Mouse (Mus musculus) ES-Bruce4 (cell line): ENCODE data around the gene Kif21b.

Source experiments
- CTCF ChIP-seq: IDR thresholded peaks from one replicate; pipeline ENCODE4 v1.8.1; 2011; ENCODE audit warnings: low read depth, low read length
- EP300 ChIP-seq: IDR thresholded peaks from 2 replicates; pipeline ENCODE4 v1.6.1; 2011; ENCODE audit warnings: low read depth, low read length; ENCODE audit not compliant: insufficient read depth
- POLR2A ChIP-seq: IDR thresholded peaks from one replicate; pipeline ENCODE4 v1.8.1; 2011; ENCODE audit warnings: low read length; ENCODE audit not compliant: insufficient read depth

- no peak for TF ChIP-seq POLR2A
- no peak for TF ChIP-seq EP300
- TF ChIP-seq CTCF = no peak
Observed at GRCm38 (mm10) chr1:136134547-136134946, 3.4 kb downstream of the Kif21b start.
